Comparison of ENCODE assay signal across 18 mouse cellular contexts in genomic region chr11:61702494-61702893, GRCm38 (mm10). TPM values are rescaled to one million over a fixed set of nuclear protein-coding genes. Genes with fewer than 3 reads are reported as not detected.
"Had no signal": no experiment of that assay in that cellular context is flagged by ENCODE, and none has a peak within 500 bp of the region (broad histone marks: within the 10 kb centered on the region; RNA-seq: fewer than 3 reads in every experiment).

No protein-coding gene starts in this region.

- H3K27ac ChIP-seq: lung, embryonic 15.5 days; macrophage; midbrain, embryonic 12.5 days; midbrain, embryonic 15.5 days; neural tube, embryonic 12.5 days; stomach, embryonic 15.5 days; stomach, postnatal 0 days had no signal

- H3K27me3 ChIP-seq: lung, embryonic 15.5 days; midbrain, embryonic 12.5 days; midbrain, embryonic 15.5 days; neural tube, embryonic 12.5 days; stomach, embryonic 15.5 days had no signal

- H3K4me3 ChIP-seq: lung, embryonic 15.5 days; midbrain, embryonic 12.5 days; midbrain, embryonic 15.5 days; neural tube, embryonic 12.5 days; stomach, embryonic 15.5 days had no signal

- H3K9ac ChIP-seq: liver, postnatal 0 days; lung, embryonic 15.5 days; midbrain, embryonic 12.5 days; midbrain, embryonic 15.5 days; neural tube, embryonic 12.5 days; stomach, embryonic 15.5 days had no signal

- ATAC-seq: liver, postnatal 0 days; lung, postnatal 0 days; midbrain, embryonic 15.5 days had no signal

- H3K36me3 ChIP-seq: lung, embryonic 15.5 days; midbrain, embryonic 12.5 days; midbrain, embryonic 15.5 days; neural tube, embryonic 12.5 days; stomach, embryonic 15.5 days had no signal

- H3K4me2 ChIP-seq: lung, embryonic 15.5 days; midbrain, embryonic 12.5 days; midbrain, embryonic 15.5 days; neural tube, embryonic 12.5 days; stomach, embryonic 15.5 days had no signal

- H3K9me3 ChIP-seq: lung, embryonic 15.5 days; megakaryocyte, embryonic 14.5 days; midbrain, embryonic 12.5 days; midbrain, embryonic 15.5 days; neural tube, embryonic 12.5 days; stomach, embryonic 15.5 days had no signal

- H3K4me1 ChIP-seq: lung, embryonic 15.5 days; midbrain, embryonic 15.5 days; stomach, embryonic 15.5 days had no signal

- DNase-seq: liver, postnatal 0 days; lung, adult 2 months; lung, postnatal 14 days; lung, postnatal 36 days; right cerebral cortex, postnatal 14 days; thymus, adult 2 months; thymus, postnatal 25 days; thymus, postnatal 4 days had no signal

RNA-seq across cellular contexts. Expression of gene Slc5a10, which starts 18.1 kb away (rescaled TPM):
- polyA plus RNA-seq: liver, postnatal 0 days; lung, adult 2 months; lung, embryonic 15.5 days; macrophage; midbrain, embryonic 12.5 days; midbrain, embryonic 15.5 days; neural tube, embryonic 12.5 days; neural tube, embryonic 14.5 days; stomach, embryonic 15.5 days; stomach, postnatal 0 days had no signal

RNA-seq across cellular contexts. Expression of gene Fam83g, which starts 18.6 kb away (rescaled TPM):
- polyA plus RNA-seq: macrophage had no signal
